Mouse (Mus musculus) kidney, postnatal 36 days (tissue): ENCODE measurements around the gene Parva.

ENCODE experiments used
- DNase-seq, 2 experiments: peaks; one replicate each; pipeline ENCODE4 v3.0.0; 2021 to 2022; ENCODE audit warnings: mixed read lengths in 2 of 2

Gene Parva

DNA sequence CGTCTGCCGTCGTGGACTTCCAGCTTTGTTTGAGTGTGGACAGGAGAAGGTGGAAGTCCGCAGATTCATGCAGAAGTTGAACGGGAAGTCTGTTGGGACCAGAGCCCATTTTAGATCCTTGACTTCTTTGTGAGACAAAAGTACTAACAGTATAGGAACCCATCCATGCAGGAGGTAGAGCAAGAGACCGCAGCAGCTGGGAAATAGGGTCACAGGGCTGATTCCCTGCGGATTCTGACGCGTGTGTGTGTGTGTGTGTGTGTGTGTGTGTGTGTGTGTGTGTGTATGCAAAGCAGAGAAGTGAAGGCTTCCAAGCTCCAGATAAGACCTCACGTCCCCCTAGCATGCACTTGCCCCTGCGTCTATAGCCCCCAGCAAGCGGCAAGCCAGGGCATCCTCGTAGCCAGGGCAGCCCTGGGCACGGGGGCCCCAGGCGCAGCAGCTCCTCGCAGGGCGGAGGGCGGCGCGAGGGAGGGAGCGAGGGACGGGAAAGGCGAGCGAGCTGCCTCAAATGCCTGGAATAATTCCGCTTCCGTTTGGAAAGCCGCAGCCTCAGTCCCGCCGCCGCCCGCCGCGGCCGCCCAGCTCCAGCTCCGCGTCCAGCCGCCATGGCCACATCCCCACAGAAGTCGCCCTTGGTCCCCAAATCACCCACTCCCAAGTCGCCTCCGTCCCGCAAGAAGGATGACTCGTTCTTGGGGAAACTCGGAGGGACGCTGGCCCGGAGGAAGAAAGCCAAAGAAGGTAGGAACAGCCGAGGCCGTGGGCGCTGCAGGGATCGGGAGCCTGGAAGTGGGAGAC, at the start of gene Parva:
Gene Parva, plus strand, starts transcription at position 149 of the 801 bp plus-strand sequence.
- peak; percentile 83 to 88 for DNase-seq

DNA sequence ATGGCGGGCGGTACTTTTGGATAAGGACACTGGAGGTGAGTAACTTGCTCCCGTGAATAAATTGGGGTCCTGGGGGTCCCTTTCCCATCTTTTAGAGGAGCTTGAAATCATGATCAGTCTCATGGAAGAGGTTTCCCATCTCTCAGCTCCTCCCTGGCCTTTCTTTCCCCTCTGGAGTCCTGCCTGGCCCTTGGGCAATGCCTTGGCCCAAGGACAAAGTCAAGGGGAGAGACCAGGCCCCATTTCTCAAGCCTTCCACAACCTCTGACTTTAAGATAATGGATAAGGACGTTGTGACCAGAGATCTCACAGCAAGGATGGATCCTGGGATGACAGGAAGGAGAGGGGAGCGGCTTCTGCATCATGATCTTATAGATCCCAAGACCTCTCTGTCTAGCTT, 49.2 kb upstream of the Parva start:
- no peak for DNase-seq

DNA sequence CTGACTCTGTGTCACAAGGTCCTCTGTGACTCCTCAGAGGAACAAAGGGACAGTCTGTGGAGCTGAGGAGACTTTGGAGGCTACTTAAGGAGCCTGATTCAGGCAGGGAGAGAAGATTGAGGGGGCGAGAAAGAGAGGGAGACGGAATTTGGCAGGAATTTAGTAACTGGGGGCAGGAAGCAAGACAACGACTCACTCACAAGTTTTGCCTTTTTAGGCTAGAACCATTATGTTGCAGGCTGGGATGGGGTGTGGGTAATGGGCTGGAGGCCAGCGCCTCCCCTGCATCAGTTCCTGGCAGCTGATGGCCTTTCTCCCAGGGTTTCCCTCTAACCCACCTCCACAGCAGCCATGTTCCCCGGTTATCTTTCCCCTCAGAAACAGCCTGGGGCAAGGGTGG, 48.8 kb upstream of the Parva start:
- no peak for DNase-seq

DNA sequence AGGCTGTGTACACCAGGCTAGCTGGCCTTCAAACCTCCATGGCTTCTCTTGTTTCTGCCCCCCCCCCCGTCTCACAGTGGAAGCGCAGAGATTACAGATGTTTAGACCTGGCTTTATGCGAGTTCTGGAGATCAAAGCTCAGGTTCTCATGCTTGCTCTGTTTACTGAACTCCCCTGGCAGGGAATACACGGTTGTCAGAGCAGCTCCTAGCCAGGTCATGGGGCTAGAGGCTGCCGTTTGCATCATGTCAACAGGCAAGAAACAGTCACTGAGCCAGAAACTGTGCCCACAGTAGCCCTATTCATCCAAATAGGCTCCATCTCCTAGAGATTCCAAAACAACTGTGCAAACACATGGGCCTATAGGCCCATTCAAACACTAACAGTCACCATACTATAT, 40.8 kb upstream of the Parva start:
- no peak for DNase-seq

- DNase-seq = no peak
Observed at GRCm38 (mm10) chr7:112387876-112388275, 39.4 kb upstream of the Parva start.

- no peak for DNase-seq
Observed at GRCm38 (mm10) chr7:112388363-112388875, 38.9 kb upstream of the Parva start.

DNA sequence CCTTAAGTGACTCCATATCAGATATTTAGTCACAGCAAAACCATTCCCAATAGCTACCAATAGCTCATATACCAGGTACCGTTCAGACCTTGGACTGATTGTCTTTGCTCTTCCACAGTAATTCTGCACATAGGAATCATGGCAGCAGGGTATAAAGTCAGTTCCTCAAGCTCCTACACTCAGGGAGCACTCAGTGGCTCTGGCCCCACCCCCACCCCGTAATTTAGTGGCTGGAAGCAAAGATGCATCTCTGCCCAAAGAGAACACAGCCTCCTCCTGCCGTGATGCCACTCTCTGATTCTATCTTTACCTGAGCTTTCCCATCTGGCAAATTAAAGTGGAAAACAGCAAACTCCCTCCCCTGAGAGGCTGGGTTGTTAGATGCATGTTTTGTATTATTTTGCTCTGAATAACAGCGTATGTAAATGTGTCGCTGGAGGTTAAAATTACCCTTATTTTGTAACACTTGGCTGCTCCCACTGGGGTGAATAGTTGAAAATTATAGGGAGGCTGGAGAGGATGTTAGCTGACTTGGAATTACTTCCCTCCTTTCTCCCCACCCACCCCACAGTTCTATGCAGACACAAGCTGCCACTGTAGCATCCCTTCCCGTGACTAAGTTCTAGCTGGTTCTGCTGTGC, 37.6 kb upstream of the Parva start:
- no peak for DNase-seq

DNA sequence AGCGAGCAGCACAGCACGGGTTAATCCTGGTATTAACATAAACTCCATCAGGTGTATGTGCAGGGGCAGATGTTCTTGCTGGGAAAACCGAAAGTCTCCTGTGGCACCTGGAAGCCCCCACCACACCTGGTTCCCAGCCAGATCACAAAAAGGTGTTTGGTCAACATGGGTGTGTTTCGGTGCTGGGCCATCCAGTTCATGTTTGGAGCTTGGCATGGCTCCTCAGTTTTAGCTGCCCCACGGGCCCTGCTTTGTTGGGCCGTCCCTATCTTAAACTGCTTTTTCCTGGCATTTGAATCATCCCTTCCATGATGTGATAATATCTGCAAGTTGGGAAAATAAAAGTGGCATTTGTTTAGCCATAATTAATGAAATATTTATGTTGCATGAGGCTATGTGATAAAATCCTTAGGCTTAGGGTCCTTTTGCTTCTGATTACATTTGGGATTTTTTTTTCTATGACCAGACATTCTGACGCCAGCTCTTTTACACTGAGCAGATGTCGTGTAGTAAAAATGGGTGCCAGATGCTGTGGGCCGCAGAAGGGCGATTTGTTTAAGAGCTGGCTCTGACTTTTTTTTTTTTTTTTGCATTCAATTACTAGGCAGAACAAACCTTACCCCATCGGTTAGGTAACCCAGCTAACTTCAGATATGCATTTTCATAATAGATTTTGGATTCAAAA, 36.9 kb upstream of the Parva start:
- DNase-seq = no peak

DNA sequence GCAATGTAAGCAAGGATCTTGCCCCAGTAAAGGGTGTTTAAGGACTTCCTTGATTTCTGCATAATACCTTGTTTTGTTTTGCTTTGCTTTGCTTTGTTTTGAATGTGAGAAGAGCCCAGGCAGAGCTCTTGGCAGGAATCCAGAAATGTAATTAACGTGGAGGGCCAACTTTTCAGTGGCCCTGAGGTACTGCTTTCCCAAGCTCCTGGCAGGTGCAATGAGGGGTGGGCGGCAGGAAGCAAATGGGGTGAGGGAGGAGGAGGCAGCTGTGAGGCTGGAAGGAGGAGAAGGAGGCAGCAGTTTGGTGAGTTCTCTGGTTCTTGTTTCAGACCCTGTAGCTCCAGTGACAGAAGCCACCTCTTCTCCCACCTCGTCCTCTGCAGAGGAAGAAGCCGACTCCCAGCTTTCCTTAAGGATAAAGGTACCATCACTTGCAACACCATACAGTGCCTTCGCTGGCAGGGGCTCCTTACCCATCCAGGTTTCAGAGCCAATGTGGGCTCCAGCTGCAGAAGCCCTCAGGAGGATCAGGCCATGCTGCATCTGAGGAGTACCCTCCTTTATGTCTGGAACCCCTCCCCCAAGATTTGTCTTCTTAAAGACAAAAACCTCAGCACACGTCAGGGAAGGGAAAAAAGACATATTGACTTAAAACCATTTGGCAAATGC, 36.2 kb upstream of the Parva start:
- no peak for DNase-seq

GRCm38 (mm10) chr7:112397786-112398185, 29.5 kb upstream of the Parva start:
- DNase-seq = no peak

DNA sequence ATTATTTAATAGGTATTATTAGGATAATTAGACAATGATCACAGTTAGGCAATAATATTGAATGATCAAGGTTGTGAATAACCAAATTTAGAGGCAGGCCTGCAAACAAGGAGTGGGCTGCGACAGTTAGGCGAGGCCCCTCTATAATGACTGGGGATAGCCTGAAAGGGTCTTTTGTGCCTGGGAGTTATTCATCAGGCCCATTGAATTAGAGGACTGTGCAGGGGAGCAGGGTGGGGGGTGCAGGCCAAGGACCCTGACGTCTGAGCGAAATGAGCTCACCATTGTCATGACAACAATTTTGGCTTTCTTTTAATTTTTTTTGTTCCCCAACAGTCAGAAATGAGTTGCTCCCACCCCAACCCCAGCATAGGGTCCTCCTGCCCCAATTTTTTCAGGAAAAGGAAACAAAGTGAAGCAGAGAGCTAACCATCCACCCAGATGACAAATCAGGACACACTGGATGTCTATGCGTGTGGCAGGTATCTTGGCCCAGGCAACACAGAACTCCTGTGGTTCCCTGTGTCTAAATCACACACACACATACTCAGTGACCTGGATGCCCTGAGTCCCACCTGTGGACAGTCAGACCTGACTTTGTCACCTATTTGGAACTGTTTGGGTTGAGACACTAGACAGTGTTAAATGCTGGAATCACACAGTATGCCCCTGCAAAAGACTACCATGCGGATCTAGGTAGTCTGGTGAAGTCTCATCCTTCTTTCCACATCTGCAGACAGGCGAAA, 27.7 kb upstream of the Parva start:
- DNase-seq = no peak

GRCm38 (mm10) chr7:112400175-112400574, 27.1 kb upstream of the Parva start:
- peak; percentile 83 to 93 for DNase-seq

GRCm38 (mm10) chr7:112405061-112405460, 22.2 kb upstream of the Parva start:
- DNase-seq = peak; percentile 37 to 41

GRCm38 (mm10) chr7:112405578-112405977, 21.7 kb upstream of the Parva start:
- no peak for DNase-seq

- DNase-seq = no peak
Observed at GRCm38 (mm10) chr7:112407597-112407996, 19.7 kb upstream of the Parva start.

- no peak for DNase-seq
Observed at GRCm38 (mm10) chr7:112409991-112410390, 17.3 kb upstream of the Parva start.

- peak; percentile 45 to 54 for DNase-seq
Observed at GRCm38 (mm10) chr7:112413286-112413685, 14.0 kb upstream of the Parva start.

GRCm38 (mm10) chr7:112416058-112416526, 11.2 kb upstream of the Parva start:
- no peak for DNase-seq

DNA sequence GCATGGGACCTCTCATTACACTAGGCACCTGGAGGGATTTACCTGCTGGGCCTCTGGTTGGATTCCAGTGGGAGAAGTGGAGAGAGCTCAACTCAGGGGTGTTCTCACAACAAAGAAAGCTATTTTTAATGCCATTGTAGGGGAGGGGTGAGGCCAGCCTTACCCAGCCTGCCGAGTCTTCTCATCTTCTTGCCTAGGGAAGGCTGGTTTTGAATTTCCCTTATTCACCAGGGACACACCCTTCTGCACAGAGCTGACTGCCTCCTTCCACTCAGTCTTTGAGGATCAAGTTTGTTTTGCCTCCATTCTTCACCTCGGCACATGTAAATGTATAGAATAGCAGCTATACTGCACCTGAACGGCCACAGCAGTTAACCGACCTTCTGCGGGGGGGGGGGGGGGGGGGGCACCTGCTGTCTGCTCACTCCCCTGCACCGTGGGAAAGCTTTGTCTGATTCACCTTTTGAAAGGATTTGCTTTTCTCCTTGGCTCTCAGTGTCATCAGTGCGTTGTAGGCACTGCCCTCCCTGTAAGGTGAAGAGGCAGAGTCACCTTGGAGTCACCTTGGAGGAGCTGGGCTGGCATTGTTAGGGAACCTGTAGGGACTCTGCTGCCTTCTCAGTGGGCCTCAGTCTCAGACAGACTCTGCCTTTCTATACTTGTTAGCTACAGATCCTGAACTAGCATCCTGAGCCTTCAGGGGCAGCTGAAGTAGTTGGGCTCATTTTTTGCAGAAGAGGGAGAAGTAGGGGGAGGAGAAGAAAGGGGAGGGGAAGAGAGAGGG, 10.4 kb upstream of the Parva start:
- DNase-seq = no peak

DNA sequence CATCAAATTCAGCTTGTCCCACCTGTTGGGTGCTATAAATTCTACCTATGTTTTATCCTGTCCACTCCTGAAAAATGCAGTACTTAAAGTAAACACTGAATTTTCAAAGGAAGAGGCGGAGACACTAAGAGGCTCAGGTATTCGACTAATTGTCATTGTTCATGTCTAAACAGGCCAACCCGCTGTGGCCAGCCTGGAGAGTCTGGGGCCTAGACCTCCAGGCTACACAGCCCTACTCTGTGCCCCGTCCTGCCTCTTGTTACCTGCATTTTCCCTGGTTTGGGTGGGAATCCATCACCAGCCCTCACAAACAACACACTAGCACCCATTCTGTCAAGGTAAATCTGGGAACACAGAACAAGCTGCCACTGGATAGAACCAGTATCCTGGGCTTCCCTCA, 9.7 kb upstream of the Parva start:
- DNase-seq = no peak

DNA sequence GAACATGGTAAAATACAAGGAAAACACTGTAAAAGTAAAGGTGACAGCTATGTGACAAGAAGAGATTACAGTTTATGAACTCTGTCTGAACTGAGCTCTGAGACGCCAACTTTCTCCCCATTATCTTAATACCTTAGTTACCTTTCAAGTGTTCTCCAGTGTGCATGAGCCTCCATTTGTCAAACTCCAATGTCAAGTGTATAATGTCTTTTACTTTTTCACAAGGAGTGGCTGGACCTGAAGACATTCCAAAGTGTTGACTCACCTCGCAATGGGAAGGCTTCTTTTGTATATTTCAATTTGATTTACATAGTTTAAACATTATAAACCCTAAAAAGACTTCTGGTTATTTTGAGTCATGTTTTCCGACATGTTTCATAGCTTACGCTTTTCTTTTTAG, 3.9 kb upstream of the Parva start:
- no peak for DNase-seq
